Mouse (Mus musculus) olfactory bulb, adult 2 months (tissue): ENCODE data around the gene Acp5.

Experiments used
- CTCF ChIP-seq: fragments of 200-500 bp; IDR thresholded peaks from 2 replicates; pipeline ENCODE4 v1.5.1; 2012; ENCODE audit warnings: low read depth, mild to moderate bottlenecking, low read length, moderate library complexity; ENCODE audit not compliant: insufficient read depth
- POLR2A ChIP-seq: fragments of 200-500 bp; IDR thresholded peaks from 2 replicates; pipeline ENCODE4 v1.6.1; 2012; ENCODE audit warnings: mild to moderate bottlenecking, low read depth, low read length, moderate library complexity; ENCODE audit not compliant: insufficient read depth

DNA sequence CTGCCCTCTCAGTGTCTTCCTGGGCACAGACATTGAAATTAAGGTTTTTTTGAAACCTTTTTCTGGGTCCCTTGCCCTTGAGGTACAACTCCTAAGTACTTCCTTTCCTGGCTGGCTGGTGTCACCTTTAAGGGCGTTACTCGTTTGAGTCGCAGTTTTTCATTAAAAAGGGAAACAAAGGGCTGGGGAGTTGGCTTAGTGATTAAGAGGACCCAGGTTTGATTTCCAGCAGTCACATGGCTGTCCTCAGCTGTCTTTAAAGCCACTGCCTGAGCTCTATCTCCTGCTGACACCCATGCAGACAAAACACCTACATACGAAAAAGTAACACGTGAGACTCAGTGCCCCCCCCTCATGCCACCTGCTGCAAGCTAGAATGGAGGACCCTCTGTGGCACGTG, 30.5 kb upstream of the Acp5 start:
- TF ChIP-seq CTCF: no peak
- no peak for TF ChIP-seq POLR2A
